Mouse (Mus musculus) forebrain, postnatal 0 days (tissue): ENCODE results near the gene Coq10a. TPM values are rescaled to one million over a fixed set of nuclear protein-coding genes. Genes with fewer than 3 reads are reported as not detected.
A peak's percentile ranks its signal among the peaks of the same experiment; 100 is the strongest.

Experiments
- ATAC-seq: fragments of 200-750 bp; cut with Nextera tagmentation; 2 replicates; pipeline ENCODE4 v1.8.0; 2017; ENCODE audit warnings: mild to moderate bottlenecking, moderate library complexity
- DNase-seq: peaks from one replicate; pipeline ENCODE4 v3.0.0-alpha.2; 2015
- H3K27ac ChIP-seq: fragments of 300-500 bp; sonication (generic); 2 replicates; pipeline ENCODE4 v1.5.1; 2014; ENCODE audit warnings: low read depth, mild to moderate bottlenecking, antibody characterized with exemption, low read length, moderate library complexity, mixed read lengths
- H3K27me3 ChIP-seq: fragments of 300-500 bp; sonication (generic); 2 replicates; pipeline ENCODE4 v1.6.1; 2014; ENCODE audit warnings: mild to moderate bottlenecking, low read length, mixed read lengths; ENCODE audit not compliant: insufficient read depth
- H3K36me3 ChIP-seq: fragments of 300-500 bp; sonication (generic); 2 replicates; pipeline ENCODE4 v1.6.1; 2014; ENCODE audit warnings: mild to moderate bottlenecking, moderate library complexity; ENCODE audit not compliant: insufficient read depth
- H3K4me1 ChIP-seq: fragments of 300-500 bp; sonication (generic); 2 replicates; pipeline ENCODE4 v1.6.1; 2014; ENCODE audit warnings: antibody characterized with exemption; ENCODE audit not compliant: insufficient read depth
- H3K4me2 ChIP-seq: fragments of 300-500 bp; sonication (generic); 2 replicates; pipeline ENCODE4 v1.6.1; 2014; ENCODE audit warnings: low read depth, mild to moderate bottlenecking, moderate library complexity
- H3K4me3 ChIP-seq: fragments of 300-500 bp; sonication (generic); 2 replicates; pipeline ENCODE4 v1.5.1; 2014; ENCODE audit warnings: low read depth, low read length, mixed read lengths
- H3K9ac ChIP-seq: fragments of 300-500 bp; sonication (generic); 2 replicates; pipeline ENCODE4 v1.6.1; 2014; ENCODE audit warnings: mild to moderate bottlenecking
- H3K9me3 ChIP-seq: fragments of 300-500 bp; sonication (generic); 2 replicates; pipeline ENCODE4 v1.6.1; 2016; ENCODE audit warnings: low read length
- CTCF ChIP-seq: sonication (generic); IDR thresholded peaks from 2 replicates; pipeline ENCODE4 v1.5.1; 2016; ENCODE audit warnings: antibody characterized with exemption, control low read depth, low read depth
- WGBS: fragments of 180-500 bp; shearing (Covaris S2); extraction: QIAGEN DNeasy Blood & Tissue Kit; methylation state at CpG from one replicate; pipeline ENCODE4 v1.1.7; 2014; 5-methylcytosine and 5-hydroxymethylcytosine counted together
- polyA plus RNA-seq: library from polyadenylated mRNA; unstranded; fragments of >200 nt; fragmentation: Nextera tagmentation; extraction: Ambion mirVana; gene quantifications from 2 replicates; pipeline ENCODE4 v1.2.1, GENCODE M21; 2015
- total RNA-seq: library from RNA; depleted of rRNA; stranded (reverse); fragments of >200 nt; gene quantifications from 2 replicates; pipeline ENCODE4 v1.2.3, GENCODE M21; 2014

Gene Coq10a
- total and polyA plus RNA-seq, 2 experiments from 2014 or later = 41.6 to 48.2 TPM

GRCm38 (mm10) chr10:128376455-128377211 is 7.8 kb upstream of the Coq10a start, which contains the start of gene Ankrd52:
Gene Ankrd52, plus strand, starts transcription at chr10:128377115.
- Histone ChIP-seq H3K4me3 (peak within 1 kb of the TSS; percentile 75), H3K9ac (peak within 1 kb of the TSS; percentile 92), H3K4me2 (peak within 1 kb of the TSS; percentile 80), H3K4me1 (peaks cover 19% of the 10 kb centered on the region; the same call in 1 of the 2 replicates), H3K27me3 (no peaks in the 10 kb centered on the region), H3K9me3 (no peaks in the 10 kb centered on the region), H3K27ac (peak within 1 kb of the TSS; percentile 93), H3K36me3 (peaks cover 24% of the 10 kb centered on the region)
- peak; percentile 86 for DNase-seq
- ATAC-seq = peak; percentile 91
- under 1% methylated on average over 53 of the region's 73 CpGs for WGBS
- TF ChIP-seq CTCF = peak; percentile 50

- ATAC-seq (no peak), DNase-seq (no peak)
- peaks cover 20% of the 10 kb centered on the region for H3K36me3 ChIP-seq
- TF ChIP-seq CTCF = no peak
- peak overlapping the region; percentile 75 for H3K4me3 ChIP-seq
- peak overlapping the region; percentile 92 for H3K9ac ChIP-seq
- no peaks in the 10 kb centered on the region for H3K27me3 ChIP-seq
- H3K4me2 ChIP-seq = peak overlapping the region; percentile 80
- H3K27ac ChIP-seq = peak overlapping the region; percentile 93
- H3K4me1 ChIP-seq = peaks cover 19% of the 10 kb centered on the region; the same call in 1 of the 2 replicates
- no peaks in the 10 kb centered on the region for H3K9me3 ChIP-seq
- WGBS = 40% methylated on average over 4 of the region's 4 CpGs
Measured at GRCm38 (mm10) chr10:128376099-128376454, 7.3 kb upstream of the Coq10a start.

- ATAC-seq (no peak), DNase-seq (no peak)
- 83% methylated on average over 6 of the region's 6 CpGs for WGBS
- H3K9ac ChIP-seq = no peak overlapping the region
- H3K36me3 ChIP-seq = peaks cover 8% of the 10 kb centered on the region
- no peaks in the 10 kb centered on the region for H3K9me3 ChIP-seq
- peaks cover 19% of the 10 kb centered on the region; the same call in 1 of the 2 replicates for H3K4me1 ChIP-seq
- no peak overlapping the region for H3K4me2 ChIP-seq
- H3K27me3 ChIP-seq = no peaks in the 10 kb centered on the region
- no peak overlapping the region for H3K27ac ChIP-seq
- no peak overlapping the region for H3K4me3 ChIP-seq
- TF ChIP-seq CTCF = 0 out of 2 replicates have a peak, but pooled peaks have one; percentile 11
Measured at GRCm38 (mm10) chr10:128374393-128374792, 5.6 kb upstream of the Coq10a start.

GRCm38 (mm10) chr10:128372989-128373748 is 4.4 kb upstream of the Coq10a start:
- no peak for DNase-seq

GRCm38 (mm10) chr10:128372142-128372541 is 3.3 kb upstream of the Coq10a start:
- H3K9me3 ChIP-seq = no peaks in the 10 kb centered on the region
- H3K4me2 ChIP-seq = no peak overlapping the region
- no peak overlapping the region for H3K27ac ChIP-seq
- H3K9ac ChIP-seq = no peak overlapping the region
- no peak for ATAC-seq
- peaks cover 13% of the 10 kb centered on the region for H3K4me1 ChIP-seq
- H3K4me3 ChIP-seq = no peak overlapping the region
- no peak for DNase-seq
- no peaks in the 10 kb centered on the region for H3K27me3 ChIP-seq
- WGBS = 83% methylated on average over 5 of the region's 5 CpGs
- TF ChIP-seq CTCF = peak; percentile 42
- no peaks in the 10 kb centered on the region for H3K36me3 ChIP-seq

More at GRCm38 (mm10) chr10:128372989-128373748, 4.4 kb upstream of the Coq10a start:
- Histone ChIP-seq H3K9me3 (no peaks in the 10 kb centered on the region), H3K27ac (no peak overlapping the region), H3K36me3 (no peaks in the 10 kb centered on the region), H3K4me3 (no peak overlapping the region), H3K4me1 (peaks cover 10% of the 10 kb centered on the region; the same call in 1 of the 2 replicates), H3K9ac (no peak overlapping the region), H3K4me2 (no peak overlapping the region), H3K27me3 (no peaks in the 10 kb centered on the region)
- TF ChIP-seq CTCF = no peak
- no peak for ATAC-seq
- WGBS = 90% methylated on average over 6 of the region's 6 CpGs

- ATAC-seq (no peak), DNase-seq (no peak)
- H3K4me3 ChIP-seq = no peak overlapping the region
- H3K9me3 ChIP-seq = no peaks in the 10 kb centered on the region
- no peak overlapping the region for H3K4me2 ChIP-seq
- TF ChIP-seq CTCF = no peak
- H3K9ac ChIP-seq = no peak overlapping the region
- no peaks in the 10 kb centered on the region for H3K27me3 ChIP-seq
- 59% methylated on average over 4 of the region's 4 CpGs for WGBS
- no peaks in the 10 kb centered on the region for H3K36me3 ChIP-seq
- H3K4me1 ChIP-seq = peaks cover 6% of the 10 kb centered on the region
- H3K27ac ChIP-seq = no peak overlapping the region
Measured at GRCm38 (mm10) chr10:128370601-128371000, 1.8 kb upstream of the Coq10a start.

- no peak overlapping the region for H3K27ac ChIP-seq
- WGBS = 54% methylated on average over 5 of the region's 6 CpGs
- ATAC-seq = no peak
Measured at GRCm38 (mm10) chr10:128370021-128370420, 1.2 kb upstream of the Coq10a start.

More at GRCm38 (mm10) chr10:128370021-128370420, 1.2 kb upstream of the Coq10a start:
- Histone ChIP-seq H3K9ac (no peak overlapping the region), H3K4me1 (peaks cover 6% of the 10 kb centered on the region), H3K36me3 (no peaks in the 10 kb centered on the region), H3K9me3 (no peaks in the 10 kb centered on the region), H3K27me3 (no peaks in the 10 kb centered on the region), H3K4me2 (no peak overlapping the region), H3K4me3 (no peak overlapping the region)
- no peak for DNase-seq
- no peak for TF ChIP-seq CTCF
